Mouse (Mus musculus) left cerebral cortex, postnatal 10 days (tissue): ENCODE data around the gene Car14. TPM values are rescaled to one million over a fixed set of nuclear protein-coding genes. Genes with fewer than 3 reads are reported as not detected.
"Not testable (repeated sequence)": the region's sequence is repeated elsewhere in the genome, so short reads cannot be mapped to it uniquely, and the experiment has no call there.

Experiments used
- DNase-seq, 2 experiments: peaks; one replicate each; pipeline ENCODE4 v3.0.0; 2021 to 2022; ENCODE audit warnings: low spot score in 2 of 2, mixed read lengths in 1 of 2; ENCODE audit errors: extremely low spot score in 1 of 2
- intact Hi-C: fragments of 180-260 bp; cut with DNase I; formaldehyde crosslinking; loops from one replicate; pipeline ENCODE4 v1.15.1; 2025
- total RNA-seq, 2 experiments: library from RNA; stranded (reverse); gene quantifications; 2 replicates each; pipeline ENCODE4 v1.2.3; 2021

Gene Car14
- total RNA-seq, 2 experiments from 2014 or later, result 1.7 to 3.2 TPM

DNA sequence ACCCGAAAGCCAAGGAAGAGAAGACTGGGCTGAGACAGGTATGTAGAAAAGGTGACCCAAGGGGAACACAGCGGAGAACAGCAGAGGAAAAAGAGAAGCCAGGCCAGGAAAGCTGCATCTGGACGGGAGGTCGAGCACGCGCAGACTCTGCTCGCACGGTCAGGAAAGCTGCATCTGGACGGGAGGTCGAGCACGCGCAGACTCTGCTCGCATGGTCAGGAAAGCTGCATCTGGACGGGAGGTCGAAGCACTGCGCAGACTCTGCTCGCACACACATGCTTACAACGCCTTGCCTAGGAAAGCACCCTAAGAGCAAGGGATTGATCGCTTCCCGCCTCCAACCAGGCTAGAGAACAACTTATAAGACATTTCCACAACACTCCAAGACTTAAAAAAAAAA lies 38.9 kb downstream of the Car14 start:
- intact Hi-C loops, result no loop called here
- no peak for DNase-seq

DNA sequence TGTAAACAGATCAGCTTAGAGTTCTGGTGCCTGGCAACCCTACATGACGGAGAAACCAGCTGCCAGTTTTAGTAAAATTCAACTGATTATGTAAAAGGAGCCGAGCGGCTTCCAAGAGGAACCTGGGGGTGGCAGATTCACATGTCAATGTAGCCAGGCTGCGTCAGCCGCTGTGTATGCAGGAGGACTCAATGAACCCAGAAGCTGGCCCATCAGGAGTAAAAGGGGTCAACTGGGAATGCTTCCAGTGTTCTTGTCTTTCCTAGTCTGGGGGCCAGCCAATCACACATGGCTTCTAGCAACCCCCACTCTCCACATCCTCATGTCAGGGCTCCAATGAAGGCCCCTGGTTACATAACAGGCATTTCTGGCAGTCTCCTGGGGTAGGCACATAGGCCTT lies 39.4 kb downstream of the Car14 start:
- DNase-seq, result peak in 1 of 2 experiments; percentile 56

DNA sequence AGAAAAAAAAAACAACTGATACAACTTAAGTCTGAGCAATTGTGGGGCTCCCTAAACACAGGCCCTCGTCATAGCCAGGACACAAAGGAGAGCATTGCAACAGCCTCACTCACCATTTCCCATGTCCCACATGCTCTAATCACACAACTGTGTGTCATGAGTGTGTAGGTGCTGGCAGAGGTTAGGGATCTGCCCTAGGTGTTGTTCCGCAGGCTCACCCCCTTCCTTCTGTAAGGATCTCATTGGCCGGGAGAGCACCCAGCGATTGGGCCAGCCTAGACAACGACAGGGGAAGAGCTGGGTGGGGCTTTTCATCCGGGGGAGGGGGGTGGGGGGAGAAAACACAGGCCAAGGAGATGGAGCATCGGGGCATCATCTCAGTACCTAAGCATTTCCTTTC lies 40.9 kb downstream of the Car14 start:
- intact Hi-C loops, result loop anchor here (5.0 kb wide), 1 partner anchor 44 kb away; no protein-coding TSS in a partner anchor
- no peak for DNase-seq

More for the DNA sequence above, 39.4 kb downstream of the Car14 start:
- intact Hi-C loops, result no loop called here

DNA sequence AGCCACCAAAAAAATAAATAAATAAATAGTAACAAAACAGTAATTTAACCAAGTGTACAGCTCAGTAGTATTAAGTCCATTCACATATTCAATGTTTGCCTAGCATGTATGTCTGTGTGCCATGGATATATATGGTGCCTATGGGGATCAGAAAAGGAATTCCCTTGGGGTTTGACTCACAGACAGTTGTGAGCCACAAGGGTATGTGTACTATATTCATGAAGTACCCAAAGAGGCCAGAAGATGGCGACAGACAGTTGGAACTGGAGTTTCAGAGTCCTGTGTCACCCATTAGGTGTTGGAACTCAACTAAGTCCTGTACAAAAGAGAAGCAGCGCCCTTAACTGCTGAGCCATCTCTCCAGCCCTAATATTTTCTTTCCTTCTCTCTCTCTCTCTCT lies 42.7 kb downstream of the Car14 start:
- intact Hi-C loops, result loop anchor here (5.0 kb wide), 1 partner anchor 46 kb away; no protein-coding TSS in a partner anchor
- DNase-seq, result peak; percentile 72 to 74

DNA sequence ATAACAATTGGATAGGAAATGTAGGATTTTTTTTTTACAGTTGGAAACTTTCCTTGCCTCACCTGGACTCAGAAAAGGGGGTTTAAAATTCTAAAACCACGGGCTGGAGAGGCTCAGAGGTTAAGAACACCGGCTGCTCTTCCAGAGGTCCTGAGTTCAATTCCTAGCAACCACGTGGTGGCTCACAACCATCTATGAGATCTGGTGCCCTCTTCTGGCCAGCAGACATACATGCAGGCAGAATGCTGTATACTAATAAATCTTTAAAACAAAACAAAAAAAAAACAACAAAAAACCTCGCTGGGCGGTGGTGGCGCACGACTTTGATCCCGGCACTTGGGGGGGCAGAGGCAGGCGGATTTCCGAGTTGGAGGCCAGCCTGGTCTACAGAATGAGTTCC lies 43.3 kb downstream of the Car14 start:
- no peak for DNase-seq
- intact Hi-C loops, result loop anchor here (5.0 kb wide), 1 partner anchor 46 kb away; no protein-coding TSS in a partner anchor

DNA sequence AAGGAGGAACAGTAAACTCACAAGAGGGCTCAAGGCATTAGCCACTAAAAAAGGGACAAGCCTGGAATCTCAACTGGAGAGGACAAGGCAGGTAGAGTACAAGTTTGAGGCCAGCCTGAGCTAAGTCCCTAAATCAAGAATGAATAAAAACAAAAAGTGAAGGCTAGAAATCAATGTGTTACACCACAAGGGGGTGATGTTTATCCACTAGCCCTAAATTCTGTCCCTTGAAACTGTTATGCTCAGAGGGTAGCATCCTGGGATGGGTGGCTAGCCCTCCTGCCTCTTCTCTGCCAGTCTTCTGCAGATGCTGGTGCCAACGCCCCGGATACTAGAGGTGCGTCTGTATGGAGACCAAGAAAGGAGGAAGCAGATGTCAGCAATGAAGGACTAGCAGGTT lies 44.2 kb downstream of the Car14 start:
- no peak for DNase-seq
- intact Hi-C loops, result loop anchor here (5.0 kb wide), 1 partner anchor 47 kb away; no protein-coding TSS in a partner anchor

DNA sequence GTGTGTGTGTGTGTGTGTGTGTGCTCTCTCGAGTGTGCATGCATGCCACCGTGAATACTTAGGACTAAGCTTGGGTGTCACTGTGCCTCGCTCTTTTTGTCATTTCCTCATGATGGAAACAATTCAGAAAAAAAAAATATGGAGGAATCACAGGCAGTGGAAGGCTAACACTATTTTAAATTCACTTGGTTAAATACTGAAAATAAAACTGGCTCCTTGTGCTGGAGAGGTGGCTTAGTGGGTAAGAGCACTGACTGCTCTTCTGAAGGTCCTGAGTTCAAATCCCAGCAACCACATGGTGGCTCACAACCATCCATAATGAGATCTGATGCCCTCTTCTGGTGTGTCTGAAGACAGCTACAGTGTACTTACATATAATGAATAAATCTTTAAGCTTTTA lies 46.2 kb downstream of the Car14 start:
- DNase-seq, intact Hi-C loops: not testable (repeated sequence)

DNA sequence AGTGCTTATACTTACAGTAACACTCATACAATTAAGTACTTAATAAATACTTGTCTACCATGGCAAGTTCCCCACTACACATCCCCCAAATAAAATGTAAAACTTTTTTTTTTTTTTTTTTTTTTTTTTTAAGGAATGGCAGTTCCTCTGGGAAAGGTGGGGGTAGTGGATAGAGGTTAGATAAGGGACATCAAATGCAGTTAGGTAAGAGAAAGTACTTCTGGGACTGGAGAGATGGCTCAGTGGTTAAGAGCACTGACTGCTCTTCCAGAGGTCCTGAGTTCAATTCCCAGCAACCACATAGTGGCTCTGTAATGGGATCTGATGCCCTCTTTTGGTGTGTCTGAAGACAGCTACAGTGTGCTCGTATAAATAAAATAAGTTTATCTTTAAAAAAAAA lies 47.4 kb downstream of the Car14 start:
- DNase-seq, intact Hi-C loops: not testable (repeated sequence)

DNA sequence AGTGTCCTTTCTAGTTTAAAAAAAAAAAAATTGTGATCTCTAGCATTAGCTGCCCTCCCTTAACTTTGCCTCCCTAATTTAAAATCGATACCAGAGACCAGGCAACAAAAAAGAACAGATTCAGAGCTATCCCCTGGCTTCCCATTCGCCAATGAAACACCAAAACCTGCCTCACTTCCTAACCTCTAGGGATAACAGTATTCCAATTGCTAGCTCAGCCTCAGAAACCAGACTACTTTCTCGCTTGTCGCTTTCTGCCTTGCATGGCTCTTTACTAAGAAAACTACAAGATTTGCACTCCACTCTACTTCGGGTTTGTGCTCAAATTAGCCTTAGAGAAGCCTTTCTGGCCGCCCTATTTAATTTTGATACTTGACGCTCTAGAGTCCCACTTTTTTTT lies 48.4 kb downstream of the Car14 start:
- intact Hi-C loops, result no loop called here
- no peak for DNase-seq

DNA sequence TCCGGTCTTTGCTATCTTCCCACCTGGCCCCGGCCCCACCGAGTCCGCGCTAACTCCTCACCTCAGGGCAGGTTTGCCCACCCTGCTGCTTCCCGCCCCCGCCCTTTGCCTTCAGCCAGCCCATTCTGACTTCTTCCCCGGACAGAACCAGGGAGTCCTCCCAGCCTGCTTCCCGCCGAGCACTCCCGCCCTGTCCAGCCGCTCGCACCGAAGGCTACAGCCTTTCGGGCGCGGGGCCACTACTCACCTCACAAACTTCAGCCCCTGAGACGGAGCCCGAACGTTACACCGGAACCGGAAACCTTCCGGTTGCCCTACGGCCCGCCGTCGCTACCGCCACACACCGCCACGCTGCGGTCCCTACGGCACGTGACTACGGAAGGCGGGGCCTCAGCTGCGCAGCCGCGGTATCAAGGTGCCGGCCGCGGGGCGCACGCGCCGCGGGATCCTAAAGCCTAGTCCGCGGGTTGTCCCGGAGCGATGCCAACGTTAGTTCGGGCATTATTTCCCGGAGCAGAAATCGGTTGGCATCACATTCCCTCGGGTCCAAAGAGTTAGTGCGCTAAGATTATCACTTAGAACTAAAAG lies 48.9 kb downstream of the Car14 start, which contains the start of gene Prpf3:
Prpf3 (minus strand) TSS at position 384 of the 588 bp plus-strand sequence.
- intact Hi-C loops, result no loop called here
- DNase-seq, result peak; percentile 90 to 96

DNA sequence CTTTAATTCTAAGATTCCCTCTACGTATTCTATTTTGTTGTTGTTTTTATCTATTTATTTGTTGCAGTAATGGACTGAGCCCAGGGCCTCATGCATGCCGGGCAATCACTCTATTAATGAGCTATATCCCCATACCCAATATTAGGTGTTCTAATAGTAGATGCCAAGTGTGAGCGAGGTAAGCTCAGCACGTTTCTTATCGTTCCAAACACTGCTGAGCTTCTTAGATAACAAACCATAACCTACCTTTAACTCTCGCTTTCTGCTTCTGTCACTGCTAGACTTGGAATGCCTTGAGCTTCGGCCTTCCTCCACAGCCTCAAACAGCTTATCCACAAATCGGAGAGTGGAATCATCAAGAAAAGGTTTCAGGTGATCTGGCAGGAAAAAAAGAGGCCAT lies 53.2 kb downstream of the Car14 start:
- DNase-seq, result no peak
- intact Hi-C loops, result no loop called here

DNA sequence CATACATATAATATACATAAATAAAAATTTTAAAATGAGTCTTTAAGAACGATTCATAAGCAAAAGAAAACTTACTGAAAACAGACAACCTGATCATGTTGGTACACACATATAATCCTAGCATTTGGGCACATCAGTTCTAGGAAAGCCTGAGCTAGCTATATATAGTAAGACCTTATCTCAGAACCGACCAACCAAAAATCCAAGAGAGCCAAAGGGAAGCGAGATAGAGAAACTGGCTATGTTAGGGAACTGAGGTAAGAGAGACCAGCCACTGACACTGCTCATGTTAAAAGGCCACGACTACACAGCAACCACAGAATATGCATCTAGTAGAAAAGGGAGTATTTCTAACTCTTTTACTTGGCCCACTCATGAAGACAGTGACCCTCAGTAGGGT lies 53.9 kb downstream of the Car14 start:
- no peak for DNase-seq
- intact Hi-C loops, result no loop called here

Other genes starting within 250 kb of the Car14 start
- 10 to 100 TPM; 62.2 to 63.0 TPM for gene Mcl1, start 245.9 kb downstream of the Car14 start, total RNA-seq
- gene Adamtsl4, start 216.8 kb downstream of the Car14 start, total RNA-seq, result 1 to 10 TPM in 1 of 2 experiments, under 1 TPM in 1; 0.73 to 1.3 TPM
- 10 to 100 TPM in 1 of 2 experiments, 1 to 10 TPM in 1; 6.6 to 12.9 TPM for gene Ecm1, start 165.1 kb downstream of the Car14 start, total RNA-seq
- 10 to 100 TPM; 38.0 to 38.7 TPM for gene Tars2, start 144.5 kb downstream of the Car14 start, total RNA-seq
- 10 to 100 TPM; 56.3 to 62.3 TPM for gene Rprd2, start 85.8 kb downstream of the Car14 start, total RNA-seq
- gene Prpf3, start 48.8 kb downstream of the Car14 start, total RNA-seq, result 10 to 100 TPM; 24.4 to 27.8 TPM
- 100 to 1,000 TPM; 120 to 127 TPM for gene Mrps21, start 33.2 kb downstream of the Car14 start, total RNA-seq
- gene Ciart, start 22.4 kb downstream of the Car14 start, total RNA-seq, result 10 to 100 TPM in 1 of 2 experiments, 1 to 10 TPM in 1; 9.4 to 11.4 TPM
- gene BC028528, start 12.7 kb downstream of the Car14 start, total RNA-seq, result 1 to 10 TPM; 8.1 to 9.1 TPM
- 10 to 100 TPM; 88.4 to 92.6 TPM for gene Aph1a, start 10.7 kb downstream of the Car14 start, total RNA-seq
- 100 to 1,000 TPM; 104 to 106 TPM for gene Anp32e, start 24.6 kb upstream of the Car14 start, total RNA-seq
- gene Plekho1, start 91.3 kb upstream of the Car14 start, total RNA-seq, result 10 to 100 TPM; 56.2 to 56.3 TPM
- gene Vps45, start 153.8 kb upstream of the Car14 start, total RNA-seq, result 10 to 100 TPM; 41.2 to 46.4 TPM
- 10 to 100 TPM; 13.4 to 17.6 TPM for gene Otud7b, start 199.8 kb upstream of the Car14 start, total RNA-seq